Mouse (Mus musculus) forebrain, embryonic 16.5 days (tissue): ENCODE data around the gene Car14. TPM values are rescaled to one million over a fixed set of nuclear protein-coding genes. Genes with fewer than 3 reads are reported as not detected.
A peak's percentile ranks its signal among the peaks of the same experiment; 100 is the strongest.
"Not testable (repeated sequence)": the region's sequence is repeated elsewhere in the genome, so short reads cannot be mapped to it uniquely, and the experiment has no call there.

Experiments used
- ATAC-seq: fragments of 200-750 bp; cut with Nextera tagmentation; 2 replicates; pipeline ENCODE4 v1.8.0; 2017; ENCODE audit warnings: mild to moderate bottlenecking, moderate library complexity
- H3K27ac ChIP-seq: fragments of 300-500 bp; sonication (generic); 2 replicates; pipeline ENCODE4 v1.5.1; 2014; ENCODE audit warnings: low read length, control low read depth
- H3K27me3 ChIP-seq: fragments of 300-500 bp; sonication (generic); replicated peaks from 2 replicates; pipeline ENCODE4 v1.6.1; 2014; ENCODE audit warnings: low read length; ENCODE audit not compliant: control insufficient read depth, insufficient read depth
- H3K36me3 ChIP-seq: fragments of 300-500 bp; sonication (generic); 2 replicates; pipeline ENCODE4 v1.6.1; 2014; ENCODE audit not compliant: control insufficient read depth, insufficient read depth
- H3K4me1 ChIP-seq: fragments of 300-500 bp; sonication (generic); replicated peaks from 2 replicates; pipeline ENCODE4 v1.6.1; 2014; ENCODE audit warnings: low read length; ENCODE audit not compliant: control insufficient read depth, insufficient read depth
- H3K4me2 ChIP-seq: fragments of 300-500 bp; sonication (generic); 2 replicates; pipeline ENCODE4 v1.6.1; 2014; ENCODE audit warnings: mild to moderate bottlenecking, low read length, control low read depth
- H3K4me3 ChIP-seq: fragments of 300-500 bp; sonication (generic); replicated peaks from 2 replicates; pipeline ENCODE4 v1.5.1; 2014; ENCODE audit warnings: mild to moderate bottlenecking, low read length, control low read depth
- H3K9ac ChIP-seq: fragments of 300-500 bp; sonication (generic); replicated peaks from 2 replicates; pipeline ENCODE4 v1.6.1; 2014; ENCODE audit warnings: low read depth, low read length, control low read depth
- H3K9me3 ChIP-seq: fragments of 300-500 bp; sonication (generic); 2 replicates; pipeline ENCODE4 v1.6.1; 2016; ENCODE audit warnings: low read length; ENCODE audit not compliant: control insufficient read depth
- WGBS: fragments of 180-500 bp; shearing (Covaris S2); extraction: QIAGEN DNeasy Blood & Tissue Kit; methylation state at CpG from one replicate; pipeline ENCODE4 v1.1.7; 2014; 5-methylcytosine and 5-hydroxymethylcytosine counted together
- polyA plus RNA-seq: library from polyadenylated mRNA; unstranded; fragments of >200 nt; fragmentation: Nextera tagmentation; extraction: Ambion mirVana; gene quantifications from 2 replicates; pipeline ENCODE4 v1.2.1, GENCODE M21; 2015

Gene Car14
- polyA plus RNA-seq, 1 experiment from 2014 or later: 9.4 TPM

GRCm38 (mm10) chr3:95866071-95866470, 38.4 kb downstream of the Car14 start:
- H3K27me3 ChIP-seq: no peaks in the 10 kb centered on the region
- H3K27ac ChIP-seq: no peak overlapping the region
- no peaks in the 10 kb centered on the region for H3K9me3 ChIP-seq
- 88% methylated on average over 5 of the region's 5 CpGs for WGBS
- H3K36me3 ChIP-seq: peaks cover 3% of the 10 kb centered on the region
- H3K4me3 ChIP-seq: no peak overlapping the region
- ATAC-seq: no peak
- no peak overlapping the region for H3K9ac ChIP-seq
- no peak overlapping the region for H3K4me2 ChIP-seq
- H3K4me1 ChIP-seq: peaks cover 8% of the 10 kb centered on the region

- no peaks in the 10 kb centered on the region for H3K9me3 ChIP-seq
- peaks cover 4% of the 10 kb centered on the region for H3K4me1 ChIP-seq
- 96% methylated on average over 20 of the region's 20 CpGs for WGBS
- no peaks in the 10 kb centered on the region for H3K27me3 ChIP-seq
- H3K4me2 ChIP-seq: no peak overlapping the region
- no peak overlapping the region for H3K27ac ChIP-seq
- H3K4me3 ChIP-seq: no peak overlapping the region
- H3K9ac ChIP-seq: no peak overlapping the region
- peaks cover 3% of the 10 kb centered on the region for H3K36me3 ChIP-seq
- ATAC-seq: no peak
These were observed 38.9 kb downstream of the Car14 start for GRCm38 (mm10) chr3:95865571-95865970.

GRCm38 (mm10) chr3:95865050-95865449, 39.4 kb downstream of the Car14 start:
- WGBS: 90% methylated on average over 5 of the region's 5 CpGs
- Histone ChIP-seq H3K27me3 (no peaks in the 10 kb centered on the region), H3K36me3 (peaks cover 3% of the 10 kb centered on the region), H3K4me1 (no peaks in the 10 kb centered on the region), H3K9ac (no peak overlapping the region), H3K4me3 (no peak overlapping the region), H3K9me3 (no peaks in the 10 kb centered on the region), H3K4me2 (no peak overlapping the region), H3K27ac (no peak overlapping the region)
- ATAC-seq: no peak

- Histone ChIP-seq H3K4me3 (no peak overlapping the region), H3K4me2 (no peak overlapping the region), H3K9ac (no peak overlapping the region), H3K4me1 (no peaks in the 10 kb centered on the region), H3K27ac (no peak overlapping the region), H3K9me3 (no peaks in the 10 kb centered on the region), H3K36me3 (peaks cover 3% of the 10 kb centered on the region; the same call in 1 of the 2 replicates), H3K27me3 (no peaks in the 10 kb centered on the region)
- 76% methylated on average over 7 of the region's 7 CpGs for WGBS
- ATAC-seq: no peak
These were observed 40.9 kb downstream of the Car14 start for GRCm38 (mm10) chr3:95863578-95863977.

DNA sequence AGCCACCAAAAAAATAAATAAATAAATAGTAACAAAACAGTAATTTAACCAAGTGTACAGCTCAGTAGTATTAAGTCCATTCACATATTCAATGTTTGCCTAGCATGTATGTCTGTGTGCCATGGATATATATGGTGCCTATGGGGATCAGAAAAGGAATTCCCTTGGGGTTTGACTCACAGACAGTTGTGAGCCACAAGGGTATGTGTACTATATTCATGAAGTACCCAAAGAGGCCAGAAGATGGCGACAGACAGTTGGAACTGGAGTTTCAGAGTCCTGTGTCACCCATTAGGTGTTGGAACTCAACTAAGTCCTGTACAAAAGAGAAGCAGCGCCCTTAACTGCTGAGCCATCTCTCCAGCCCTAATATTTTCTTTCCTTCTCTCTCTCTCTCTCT, 42.7 kb downstream of the Car14 start:
- Histone ChIP-seq H3K36me3 (peaks cover 3% of the 10 kb centered on the region; the same call in 1 of the 2 replicates), H3K27me3 (no peaks in the 10 kb centered on the region), H3K4me3 (no peak overlapping the region), H3K9me3 (no peaks in the 10 kb centered on the region), H3K9ac (no peak overlapping the region), H3K27ac (no peak overlapping the region), H3K4me1 (no peaks in the 10 kb centered on the region), H3K4me2 (no peak overlapping the region)
- ATAC-seq: peak; percentile 49
- 32% methylated on average over 2 of the region's 2 CpGs for WGBS

- peaks cover 3% of the 10 kb centered on the region; the same call in 1 of the 2 replicates for H3K36me3 ChIP-seq
- no peaks in the 10 kb centered on the region for H3K9me3 ChIP-seq
- no peak overlapping the region for H3K4me2 ChIP-seq
- no peaks in the 10 kb centered on the region for H3K27me3 ChIP-seq
- no peak overlapping the region for H3K27ac ChIP-seq
- ATAC-seq: no peak
- peaks cover 1% of the 10 kb centered on the region for H3K4me1 ChIP-seq
- H3K9ac ChIP-seq: no peak overlapping the region
- WGBS: 82% methylated on average over 10 of the region's 10 CpGs
- no peak overlapping the region for H3K4me3 ChIP-seq
These were observed 43.3 kb downstream of the Car14 start for GRCm38 (mm10) chr3:95861216-95861615.

GRCm38 (mm10) chr3:95860323-95860722, 44.2 kb downstream of the Car14 start:
- 82% methylated on average over 3 of the region's 3 CpGs for whole genome bisulfite sequencing

DNA sequence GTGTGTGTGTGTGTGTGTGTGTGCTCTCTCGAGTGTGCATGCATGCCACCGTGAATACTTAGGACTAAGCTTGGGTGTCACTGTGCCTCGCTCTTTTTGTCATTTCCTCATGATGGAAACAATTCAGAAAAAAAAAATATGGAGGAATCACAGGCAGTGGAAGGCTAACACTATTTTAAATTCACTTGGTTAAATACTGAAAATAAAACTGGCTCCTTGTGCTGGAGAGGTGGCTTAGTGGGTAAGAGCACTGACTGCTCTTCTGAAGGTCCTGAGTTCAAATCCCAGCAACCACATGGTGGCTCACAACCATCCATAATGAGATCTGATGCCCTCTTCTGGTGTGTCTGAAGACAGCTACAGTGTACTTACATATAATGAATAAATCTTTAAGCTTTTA, 46.2 kb downstream of the Car14 start:
- not testable (repeated sequence) for H3K4me3 ChIP-seq, H3K9ac ChIP-seq, H3K36me3 ChIP-seq, ATAC-seq, H3K9me3 ChIP-seq, H3K4me2 ChIP-seq, H3K27me3 ChIP-seq, H3K4me1 ChIP-seq, H3K27ac ChIP-seq
- 83% methylated on average over 3 of the region's 3 CpGs for WGBS

More at GRCm38 (mm10) chr3:95860323-95860722, 44.2 kb downstream of the Car14 start:
- Histone ChIP-seq H3K27ac (no peak overlapping the region), H3K36me3 (peaks cover 3% of the 10 kb centered on the region; the same call in 1 of the 2 replicates), H3K27me3 (no peaks in the 10 kb centered on the region), H3K9me3 (no peaks in the 10 kb centered on the region), H3K4me1 (peaks cover 3% of the 10 kb centered on the region), H3K9ac (no peak overlapping the region), H3K4me3 (no peak overlapping the region), H3K4me2 (no peak overlapping the region)
- ATAC-seq: no peak

- H3K4me1 ChIP-seq, H3K9ac ChIP-seq, H3K4me3 ChIP-seq, ATAC-seq, H3K9me3 ChIP-seq, H3K27ac ChIP-seq, H3K27me3 ChIP-seq, H3K4me2 ChIP-seq: not testable (repeated sequence)
- peaks cover 12% of the 10 kb centered on the region for H3K36me3 ChIP-seq
- WGBS: 96% methylated on average over 1 of the region's 1 CpGs
These were observed 47.4 kb downstream of the Car14 start for GRCm38 (mm10) chr3:95857050-95857449.

DNA sequence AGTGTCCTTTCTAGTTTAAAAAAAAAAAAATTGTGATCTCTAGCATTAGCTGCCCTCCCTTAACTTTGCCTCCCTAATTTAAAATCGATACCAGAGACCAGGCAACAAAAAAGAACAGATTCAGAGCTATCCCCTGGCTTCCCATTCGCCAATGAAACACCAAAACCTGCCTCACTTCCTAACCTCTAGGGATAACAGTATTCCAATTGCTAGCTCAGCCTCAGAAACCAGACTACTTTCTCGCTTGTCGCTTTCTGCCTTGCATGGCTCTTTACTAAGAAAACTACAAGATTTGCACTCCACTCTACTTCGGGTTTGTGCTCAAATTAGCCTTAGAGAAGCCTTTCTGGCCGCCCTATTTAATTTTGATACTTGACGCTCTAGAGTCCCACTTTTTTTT, 48.4 kb downstream of the Car14 start:
- peak; percentile 13 for ATAC-seq

More for the DNA sequence above, 48.4 kb downstream of the Car14 start:
- peaks cover 6% of the 10 kb centered on the region for H3K4me1 ChIP-seq
- H3K27ac ChIP-seq: peak overlapping the region; percentile 65
- H3K36me3 ChIP-seq: peaks cover 15% of the 10 kb centered on the region
- peak overlapping the region; percentile 95 for H3K4me3 ChIP-seq
- no peaks in the 10 kb centered on the region for H3K9me3 ChIP-seq
- H3K4me2 ChIP-seq: peak overlapping the region; percentile 70
- H3K27me3 ChIP-seq: no peaks in the 10 kb centered on the region
- peak overlapping the region; percentile 80 for H3K9ac ChIP-seq
- WGBS: 25% methylated on average over 7 of the region's 7 CpGs
